Mouse (Mus musculus) E14TG2a.4 (cell line): ENCODE data around the gene Gm27029.
"Not testable (repeated sequence)": the region's sequence is repeated elsewhere in the genome, so short reads cannot be mapped to it uniquely, and the experiment has no call there.

Experiments used
- H3K27me3 ChIP-seq: 2 replicates; pipeline ENCODE4 v1.6.1; 2014; ENCODE audit warnings: low read length, control low read depth; ENCODE audit not compliant: insufficient read depth
- H3K36me3 ChIP-seq: 2 replicates; pipeline ENCODE4 v1.6.1; 2014; ENCODE audit warnings: low read length, control low read depth; ENCODE audit not compliant: insufficient read depth
- H3K4me1 ChIP-seq: replicated peaks from 2 replicates; pipeline ENCODE4 v1.6.1; 2014; ENCODE audit warnings: low read depth, low read length, control low read depth
- H3K4me3 ChIP-seq: replicated peaks from 2 replicates; pipeline ENCODE4 v1.5.1; 2014; ENCODE audit warnings: mild to moderate bottlenecking, low read length
- H3K9me3 ChIP-seq: 2 replicates; pipeline ENCODE4 v1.6.1; 2014; ENCODE audit warnings: low read length, control low read depth
- CTCF ChIP-seq: conservative IDR thresholded peaks from 2 replicates; pipeline ENCODE4 v1.5.1; 2014; ENCODE audit warnings: low read length
- NANOG ChIP-seq: IDR thresholded peaks from 2 replicates; pipeline ENCODE4 v1.6.1; 2014; ENCODE audit warnings: borderline replicate concordance, low read length, mixed read lengths
- POU5F1 ChIP-seq: IDR thresholded peaks from 2 replicates; pipeline ENCODE4 v1.6.1; 2014; ENCODE audit warnings: low read length, borderline replicate concordance

The Gm27029 gene

GRCm38 (mm10) chr11:101448899-101449298 lies 24.3 kb upstream of the Gm27029 start:
- peaks cover 70% of the 10 kb centered on the region for H3K4me1 ChIP-seq
- H3K36me3 ChIP-seq: peaks cover 23% of the 10 kb centered on the region

GRCm38 (mm10) chr11:101448274-101448746 lies 23.7 kb upstream of the Gm27029 start, which contains the start of gene Ifi35:
TSS of gene Ifi35 (plus strand) at chr11:101448407.
- Histone ChIP-seq H3K4me1 (peaks cover 76% of the 10 kb centered on the region), H3K36me3 (peaks cover 29% of the 10 kb centered on the region), H3K9me3 (no peaks in the 10 kb centered on the region), H3K4me3 (peak within 1 kb of the TSS; percentile 57), H3K27me3 (no peaks in the 10 kb centered on the region)
- TF ChIP-seq NANOG (no peak), CTCF (no peak), POU5F1 (no peak)

More at GRCm38 (mm10) chr11:101448899-101449298, 24.3 kb upstream of the Gm27029 start:
- TF ChIP-seq CTCF (no peak), NANOG (no peak), POU5F1 (no peak)
- Histone ChIP-seq H3K4me3 (peak overlapping the region; percentile 57; the same call in 1 of the 2 replicates), H3K9me3 (no peaks in the 10 kb centered on the region), H3K27me3 (no peaks in the 10 kb centered on the region)

- Histone ChIP-seq H3K36me3 (peaks cover 34% of the 10 kb centered on the region), H3K4me3 (0 out of 2 replicates have a peak overlapping the region, but pooled peaks have one; percentile 57), H3K4me1 (peaks cover 76% of the 10 kb centered on the region), H3K9me3 (no peaks in the 10 kb centered on the region), H3K27me3 (no peaks in the 10 kb centered on the region)
- TF ChIP-seq NANOG: no peak
- no peak for TF ChIP-seq CTCF
- no peak for TF ChIP-seq POU5F1
These were observed 23.2 kb upstream of the Gm27029 start for GRCm38 (mm10) chr11:101447786-101448185.

GRCm38 (mm10) chr11:101446860-101447259 lies 22.3 kb upstream of the Gm27029 start:
- H3K27me3 ChIP-seq, H3K4me3 ChIP-seq, H3K9me3 ChIP-seq: not testable (repeated sequence)
- peaks cover 37% of the 10 kb centered on the region for H3K36me3 ChIP-seq
- peaks cover 68% of the 10 kb centered on the region for H3K4me1 ChIP-seq

- H3K9me3 ChIP-seq: no peaks in the 10 kb centered on the region
- peaks cover 37% of the 10 kb centered on the region for H3K36me3 ChIP-seq
- H3K4me1 ChIP-seq: peaks cover 63% of the 10 kb centered on the region
- TF ChIP-seq CTCF (no peak), POU5F1 (no peak), NANOG (no peak)
- no peak overlapping the region for H3K4me3 ChIP-seq
- H3K27me3 ChIP-seq: no peaks in the 10 kb centered on the region
These were observed 21.7 kb upstream of the Gm27029 start for GRCm38 (mm10) chr11:101446319-101446718.

- TF ChIP-seq CTCF (no peak), NANOG (no peak), POU5F1 (no peak)
- H3K9me3 ChIP-seq: no peaks in the 10 kb centered on the region
- H3K27me3 ChIP-seq: no peaks in the 10 kb centered on the region
- peaks cover 37% of the 10 kb centered on the region for H3K36me3 ChIP-seq
- peaks cover 32% of the 10 kb centered on the region for H3K4me1 ChIP-seq
- peak overlapping the region; percentile 99 for H3K4me3 ChIP-seq
These were observed 18.2 kb upstream of the Gm27029 start for GRCm38 (mm10) chr11:101442760-101443159.

GRCm38 (mm10) chr11:101442127-101442693 lies 17.6 kb upstream of the Gm27029 start, which contains the start of gene Rpl27:
TSS of gene Rpl27 (plus strand) at chr11:101442298.
- TF ChIP-seq NANOG (0 out of 2 replicates have a peak, but pooled peaks have one; percentile 21), CTCF (peak; percentile 66), POU5F1 (no peak)
- H3K4me1 ChIP-seq: peaks cover 30% of the 10 kb centered on the region
- H3K36me3 ChIP-seq: peaks cover 37% of the 10 kb centered on the region
- no peaks in the 10 kb centered on the region for H3K9me3 ChIP-seq
- no peaks in the 10 kb centered on the region for H3K27me3 ChIP-seq
- peak within 1 kb of the TSS; percentile 99 for H3K4me3 ChIP-seq

GRCm38 (mm10) chr11:101441450-101442126 lies 17.0 kb upstream of the Gm27029 start:
- Histone ChIP-seq H3K36me3 (peaks cover 37% of the 10 kb centered on the region), H3K4me1 (peaks cover 36% of the 10 kb centered on the region)
- H3K9me3 ChIP-seq, H3K27me3 ChIP-seq, H3K4me3 ChIP-seq: not testable (repeated sequence)

GRCm38 (mm10) chr11:101438006-101438405 lies 13.4 kb upstream of the Gm27029 start:
- Histone ChIP-seq H3K4me1 (peaks cover 34% of the 10 kb centered on the region), H3K36me3 (peaks cover 33% of the 10 kb centered on the region)
- H3K27me3 ChIP-seq, H3K9me3 ChIP-seq, H3K4me3 ChIP-seq: not testable (repeated sequence)
